Mouse (Mus musculus) thymus, postnatal 36 days (tissue): ENCODE results near the gene Itpr2.

Source experiments
- DNase-seq, 2 experiments: peaks; one replicate each; pipeline ENCODE4 v3.0.0; 2022; ENCODE audit warnings: mixed read lengths in 2 of 2

The Itpr2 gene

DNA sequence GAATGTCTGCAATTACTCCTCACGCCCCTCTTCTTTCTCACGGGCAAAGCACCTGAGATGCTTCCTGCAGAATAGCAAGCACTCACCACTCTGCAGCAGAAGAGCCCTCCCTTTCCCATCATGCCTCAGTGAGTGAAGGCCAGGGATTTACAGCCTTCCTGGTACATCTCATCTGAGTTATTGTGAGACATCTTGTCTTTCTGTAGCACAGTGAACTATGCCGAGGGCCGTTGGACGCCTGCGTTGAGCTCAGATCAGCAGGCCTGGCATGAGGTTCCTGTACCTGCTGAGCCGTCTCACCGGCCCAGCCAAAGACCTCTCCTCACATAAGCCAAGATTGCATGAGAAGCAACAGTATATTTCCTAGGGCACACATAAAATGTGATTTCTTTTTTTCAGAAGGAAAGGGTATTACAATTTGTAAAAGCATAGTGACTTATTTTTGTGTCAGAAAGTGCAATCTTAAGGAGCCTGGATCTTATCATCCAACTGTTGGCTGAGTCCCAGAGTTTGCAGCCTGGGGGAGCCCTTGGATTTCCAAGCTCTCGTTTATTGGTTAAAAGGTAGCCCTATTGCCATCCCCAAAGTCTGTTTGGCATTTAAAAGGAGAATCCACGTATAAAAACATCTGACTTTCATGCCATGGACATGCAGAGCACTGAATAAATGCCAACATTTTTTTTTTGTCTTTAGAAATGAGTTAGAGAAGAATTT, 158.2 kb downstream of the Itpr2 start:
- no peak for DNase-seq

DNA sequence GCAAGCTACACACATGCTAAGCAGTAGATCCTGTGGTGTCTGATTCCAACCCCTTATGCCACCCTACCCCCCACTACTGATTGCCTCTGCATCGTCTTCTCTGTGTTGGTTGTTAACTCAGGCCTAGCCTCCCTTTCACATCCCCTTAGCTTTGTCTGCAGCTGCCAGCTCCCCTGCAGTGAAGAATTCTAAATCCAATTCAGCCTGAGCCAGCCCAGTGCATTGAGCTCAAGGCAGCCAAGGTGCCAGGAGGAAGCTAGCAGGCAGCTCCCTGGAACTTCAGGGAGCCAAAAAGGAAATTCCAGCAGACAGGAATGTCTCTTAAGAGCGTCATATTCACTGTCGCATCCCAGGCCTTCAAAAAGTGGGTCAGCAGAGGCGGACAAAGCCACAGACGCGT, 159.0 kb downstream of the Itpr2 start:
- no peak for DNase-seq

- DNase-seq = no peak
These were observed 160.1 kb downstream of the Itpr2 start for GRCm38 (mm10) chr6:146341934-146342333.

- no peak for DNase-seq
These were observed 160.6 kb downstream of the Itpr2 start for GRCm38 (mm10) chr6:146341413-146341812.

DNA sequence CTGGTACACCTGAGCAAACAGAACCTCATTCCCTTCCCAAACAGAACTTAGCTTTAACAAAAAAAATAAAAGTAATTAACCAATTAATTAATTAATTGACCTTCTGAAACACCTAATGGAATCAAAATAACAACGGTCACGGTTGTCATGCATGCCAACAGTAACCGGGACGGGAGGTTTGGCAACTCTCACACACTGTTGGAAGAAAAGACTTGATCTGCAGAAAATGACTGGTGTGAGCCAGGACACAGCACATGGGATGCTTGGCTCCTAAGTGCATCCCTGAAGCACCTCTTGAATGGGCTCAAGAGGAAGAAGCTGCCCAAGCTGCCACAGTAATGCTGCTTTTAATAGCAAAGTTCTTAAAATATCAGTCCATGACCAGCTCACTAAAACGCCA, 161.1 kb downstream of the Itpr2 start:
- DNase-seq = no peak

- DNase-seq = peak; percentile 37 to 38
These were observed 162.2 kb downstream of the Itpr2 start for GRCm38 (mm10) chr6:146339779-146340178.

DNA sequence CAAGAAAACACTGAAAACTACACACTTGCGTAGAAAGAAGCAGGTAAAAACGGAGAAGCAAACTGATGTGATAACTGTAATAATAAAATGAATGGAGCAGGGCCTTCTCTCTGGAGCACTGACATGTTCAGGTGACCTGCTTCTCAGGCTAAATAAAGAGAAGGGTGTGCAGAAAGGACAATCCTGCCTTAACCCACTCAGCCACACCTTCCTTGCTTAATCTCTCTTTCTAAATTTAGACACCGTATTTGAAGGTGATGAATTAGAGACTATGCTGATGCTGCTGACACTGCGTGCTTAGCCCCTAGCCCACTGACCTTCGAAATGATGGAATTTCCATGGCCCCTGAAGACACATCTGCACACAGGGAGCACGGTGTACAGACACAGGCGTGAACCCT, 164.8 kb downstream of the Itpr2 start:
- DNase-seq = no peak

DNA sequence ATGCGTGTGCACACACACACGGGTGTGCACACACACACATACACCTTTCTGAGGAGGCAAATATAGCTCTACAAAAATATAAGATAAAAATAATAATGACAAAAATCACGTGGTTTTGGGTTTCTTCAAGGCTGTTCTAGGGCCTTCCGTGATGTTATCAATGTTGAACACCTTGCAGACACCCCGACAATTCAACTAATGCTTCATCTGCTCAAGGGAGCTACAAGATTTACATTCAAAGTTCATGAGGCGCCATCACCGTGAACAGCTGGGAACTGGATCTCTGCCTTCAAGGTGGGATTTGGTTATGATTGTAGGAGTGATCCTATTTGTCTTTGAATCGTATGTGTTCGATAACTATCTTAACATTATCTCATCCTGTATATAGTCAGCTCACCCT, 166.8 kb downstream of the Itpr2 start:
- no peak for DNase-seq

- DNase-seq = no peak
These were observed 168.5 kb downstream of the Itpr2 start for GRCm38 (mm10) chr6:146333506-146333905.

DNA sequence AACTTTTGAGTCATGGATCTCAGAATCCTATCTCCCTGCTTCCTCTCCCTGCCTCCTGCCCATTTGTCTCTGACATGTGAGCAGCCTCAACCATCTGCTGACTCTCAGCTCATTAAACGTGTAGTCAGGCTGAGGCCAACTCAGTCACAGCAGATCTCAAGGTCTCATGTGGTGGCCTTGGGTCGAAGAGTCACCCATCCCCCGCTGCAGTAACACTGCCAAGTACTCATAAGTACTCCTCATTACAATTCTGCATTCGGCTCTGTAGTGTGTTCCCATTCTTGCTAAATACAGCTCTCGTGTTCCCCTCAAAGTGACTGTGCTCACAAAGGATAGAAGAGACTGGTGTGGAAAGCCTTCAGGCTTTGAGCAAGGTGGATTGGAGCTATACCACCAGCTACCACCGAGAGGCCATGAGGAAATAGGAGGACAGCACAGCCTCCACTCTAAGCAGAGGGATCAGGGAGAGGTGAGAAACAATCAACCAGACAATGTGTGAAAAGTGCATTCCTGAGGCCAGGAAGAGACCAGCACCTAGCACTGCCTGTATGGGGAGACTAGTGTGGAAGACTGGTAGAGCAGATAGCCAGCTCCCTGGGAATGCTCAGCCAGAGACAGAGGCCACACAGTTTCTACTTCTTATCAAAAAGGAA, 170.9 kb downstream of the Itpr2 start:
- DNase-seq = no peak

DNA sequence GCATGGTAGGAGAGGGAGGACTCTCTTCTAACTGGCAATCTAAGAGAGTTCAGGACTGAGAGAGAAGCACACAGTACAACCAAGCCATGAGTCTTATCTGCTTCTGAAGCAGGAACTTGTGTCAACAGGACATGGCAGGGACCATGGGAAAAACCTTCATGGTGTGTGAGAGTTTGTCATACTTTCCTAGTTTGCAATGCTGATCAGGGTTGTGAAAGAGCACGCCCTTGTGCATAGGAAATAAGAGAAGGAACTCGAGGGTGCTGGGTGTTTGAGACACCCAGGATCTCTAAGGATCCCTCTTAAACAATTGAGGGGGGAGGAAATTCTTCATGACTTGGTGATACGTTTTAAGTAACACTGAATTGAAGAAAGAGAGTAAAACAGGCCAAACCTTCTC, 172.9 kb downstream of the Itpr2 start:
- DNase-seq = no peak

- no peak for DNase-seq
These were observed 175.4 kb downstream of the Itpr2 start for GRCm38 (mm10) chr6:146326631-146327030.

- no peak for DNase-seq
These were observed 177.3 kb downstream of the Itpr2 start for GRCm38 (mm10) chr6:146324541-146325204.

DNA sequence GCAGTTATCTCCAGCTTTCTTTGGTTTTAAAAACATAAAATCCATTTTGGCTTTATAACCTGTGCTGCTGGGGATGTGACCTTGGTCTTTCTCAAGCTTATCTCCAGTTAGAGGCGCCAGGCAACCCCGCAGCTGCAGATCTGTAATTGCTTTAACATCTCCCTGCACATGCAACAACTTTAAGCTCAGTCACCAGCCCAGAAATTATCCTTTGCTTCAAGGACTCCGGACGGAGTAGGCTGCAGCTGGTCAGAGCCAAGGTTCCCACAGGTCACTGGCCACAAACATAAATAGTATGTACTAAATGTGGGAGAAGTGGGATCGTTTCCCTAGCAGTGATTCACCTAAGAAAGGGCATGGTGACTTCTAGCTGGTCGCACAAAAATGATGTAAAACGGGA, 179.5 kb downstream of the Itpr2 start:
- no peak for DNase-seq

- DNase-seq = no peak
These were observed 180.1 kb downstream of the Itpr2 start for GRCm38 (mm10) chr6:146321951-146322350.

- no peak for DNase-seq
These were observed 185.6 kb downstream of the Itpr2 start for GRCm38 (mm10) chr6:146316415-146316814.

DNA sequence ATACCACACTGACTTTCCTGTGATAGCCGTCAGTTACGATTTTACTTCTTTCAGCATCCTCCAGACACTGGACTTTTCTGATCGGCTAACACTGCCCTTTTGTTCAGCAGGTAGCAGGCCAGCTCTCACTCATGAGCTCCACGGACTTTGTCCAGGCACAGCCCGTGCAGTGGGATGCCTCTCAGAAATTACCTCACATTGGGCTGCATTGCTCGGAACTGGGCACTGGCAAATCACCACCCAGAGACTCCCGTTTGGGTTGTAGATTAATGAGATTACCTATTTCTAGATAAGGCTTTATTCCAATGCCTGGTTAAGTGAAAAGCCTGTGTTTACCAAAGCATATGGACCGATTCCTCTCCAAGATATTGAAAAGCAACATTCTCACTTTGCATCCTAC, 186.9 kb downstream of the Itpr2 start:
- no peak for DNase-seq

DNA sequence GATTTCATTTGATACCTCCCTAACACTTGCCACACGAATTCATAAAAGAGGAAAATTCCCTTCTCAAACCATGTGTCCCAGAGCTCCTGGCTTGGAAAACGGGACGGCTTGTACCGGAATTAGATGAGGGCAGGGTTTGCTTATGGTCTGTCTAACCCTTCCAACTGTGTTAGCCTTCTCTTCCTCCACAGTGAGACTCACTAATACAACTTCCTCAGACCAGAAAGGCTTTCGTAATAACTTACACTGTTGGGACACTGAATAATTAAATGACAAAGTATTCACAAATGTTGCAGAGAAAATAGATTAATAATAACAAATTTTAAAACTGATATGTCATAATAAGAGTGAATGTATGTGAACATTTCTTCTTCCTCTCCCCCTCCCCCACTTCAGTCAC, 187.7 kb downstream of the Itpr2 start:
- DNase-seq = no peak

- DNase-seq = peak in 1 of 2 experiments; percentile 19
These were observed 188.6 kb downstream of the Itpr2 start for GRCm38 (mm10) chr6:146313396-146313795.

DNA sequence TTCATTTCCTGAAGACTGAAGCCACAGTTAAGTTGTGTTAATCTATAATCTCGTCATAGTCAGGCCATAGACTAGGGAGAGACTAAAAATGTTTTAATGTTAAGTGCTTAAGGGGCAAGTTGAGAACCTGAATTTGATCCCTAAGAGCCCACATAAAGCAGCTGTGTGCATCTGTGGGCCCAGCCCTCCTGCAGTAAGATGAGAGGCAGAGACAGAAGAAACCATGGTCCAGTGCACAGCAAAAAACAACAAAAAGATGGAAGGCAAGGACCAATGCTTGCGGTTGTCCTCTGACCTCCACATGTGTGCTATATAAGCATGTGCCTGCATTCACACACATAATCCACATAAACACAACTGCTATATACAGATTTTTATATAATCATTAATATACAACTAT, 191.8 kb downstream of the Itpr2 start:
- no peak for DNase-seq

- DNase-seq = no peak
These were observed 192.7 kb downstream of the Itpr2 start for GRCm38 (mm10) chr6:146309335-146309734.

DNA sequence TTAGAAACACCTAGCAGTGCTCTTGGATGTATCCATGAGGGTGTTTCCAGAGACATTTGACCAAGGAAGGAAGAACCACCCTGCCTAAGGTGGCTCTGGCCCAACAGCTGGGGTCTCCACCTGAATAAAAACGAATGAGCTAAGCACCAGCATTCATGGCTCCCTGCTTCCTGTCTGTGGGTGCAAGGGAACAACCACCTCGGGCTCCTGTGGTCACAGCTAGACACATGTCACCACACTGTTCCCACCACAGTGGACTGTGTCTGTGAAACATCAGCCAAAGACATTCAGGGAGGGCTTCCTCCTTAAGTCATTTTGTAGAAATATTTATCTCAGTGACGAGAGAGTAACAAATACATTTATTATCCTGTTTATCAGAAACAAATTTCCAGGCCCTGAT, 196.0 kb downstream of the Itpr2 start:
- no peak for DNase-seq

GRCm38 (mm10) chr6:146304088-146304487, 197.9 kb downstream of the Itpr2 start:
- DNase-seq = no peak

DNA sequence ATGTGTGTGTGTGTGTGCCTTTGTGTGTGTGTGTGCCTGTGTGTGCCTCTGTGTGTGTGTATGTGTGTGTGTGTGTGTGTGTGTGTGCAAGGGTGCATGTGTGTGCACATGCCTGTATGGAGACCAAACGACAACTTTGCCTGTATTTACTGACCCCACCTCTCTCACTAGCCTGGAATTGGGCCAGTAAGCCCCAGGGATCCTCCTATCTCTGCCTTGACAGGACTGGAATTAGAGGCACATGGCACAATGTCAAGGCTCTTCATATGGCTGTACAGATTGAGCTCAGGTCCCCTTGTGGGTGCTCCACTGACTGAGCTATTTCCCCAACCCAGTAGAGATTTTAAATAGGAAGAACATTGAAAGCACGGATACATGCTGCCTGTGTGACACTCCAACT, 198.7 kb downstream of the Itpr2 start:
- DNase-seq = no peak
